Mouse (Mus musculus): ENCODE data around the gene Morf4l2.
"Not testable (repeated sequence)": the region's sequence is repeated elsewhere in the genome, so short reads cannot be mapped to it uniquely, and the experiment has no call there.

The Morf4l2 gene

DNA sequence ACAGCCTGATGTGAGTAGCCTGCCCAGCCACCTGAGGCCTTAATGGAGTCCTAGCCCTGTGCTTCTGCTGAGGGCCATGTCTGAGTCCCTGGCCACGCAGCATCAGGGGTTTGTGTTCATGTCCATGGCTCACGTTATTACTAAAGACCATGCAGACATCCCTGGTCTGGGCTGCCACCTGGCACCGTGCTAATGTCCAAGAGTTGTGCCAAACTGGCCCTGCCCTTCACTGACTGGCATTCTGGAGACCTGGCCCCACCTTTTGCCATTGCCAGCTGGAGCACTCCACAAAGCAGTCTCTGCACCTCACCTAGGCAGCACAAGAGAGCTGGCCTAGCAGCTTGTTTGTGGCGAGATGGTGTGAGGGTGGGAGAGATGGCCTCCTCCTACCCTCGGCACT, 50.3 kb downstream of the Morf4l2 start:
- no peak for DNase-seq (ENCODE audit: low spot score in 2 of 2)

DNA sequence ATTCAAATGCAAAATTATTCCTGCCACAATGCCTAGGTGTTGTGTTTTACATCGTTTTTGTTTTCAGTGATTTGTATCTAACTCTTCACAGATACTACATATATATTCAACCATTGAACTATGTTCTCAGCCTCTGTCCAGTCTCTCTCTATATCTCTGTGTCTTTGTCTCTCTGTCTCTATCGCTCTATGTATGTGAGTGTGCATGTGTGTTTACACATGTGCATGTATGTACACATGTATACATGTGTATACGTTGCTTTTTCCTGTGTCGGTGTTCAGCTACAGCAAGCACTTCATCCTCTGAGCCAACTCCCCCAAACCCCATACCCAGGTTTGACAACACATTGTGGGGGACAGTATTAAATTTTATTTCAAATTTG, 51.2 kb downstream of the Morf4l2 start:
- no peak for DNase-seq (ENCODE audit: low spot score in 2 of 2)

DNA sequence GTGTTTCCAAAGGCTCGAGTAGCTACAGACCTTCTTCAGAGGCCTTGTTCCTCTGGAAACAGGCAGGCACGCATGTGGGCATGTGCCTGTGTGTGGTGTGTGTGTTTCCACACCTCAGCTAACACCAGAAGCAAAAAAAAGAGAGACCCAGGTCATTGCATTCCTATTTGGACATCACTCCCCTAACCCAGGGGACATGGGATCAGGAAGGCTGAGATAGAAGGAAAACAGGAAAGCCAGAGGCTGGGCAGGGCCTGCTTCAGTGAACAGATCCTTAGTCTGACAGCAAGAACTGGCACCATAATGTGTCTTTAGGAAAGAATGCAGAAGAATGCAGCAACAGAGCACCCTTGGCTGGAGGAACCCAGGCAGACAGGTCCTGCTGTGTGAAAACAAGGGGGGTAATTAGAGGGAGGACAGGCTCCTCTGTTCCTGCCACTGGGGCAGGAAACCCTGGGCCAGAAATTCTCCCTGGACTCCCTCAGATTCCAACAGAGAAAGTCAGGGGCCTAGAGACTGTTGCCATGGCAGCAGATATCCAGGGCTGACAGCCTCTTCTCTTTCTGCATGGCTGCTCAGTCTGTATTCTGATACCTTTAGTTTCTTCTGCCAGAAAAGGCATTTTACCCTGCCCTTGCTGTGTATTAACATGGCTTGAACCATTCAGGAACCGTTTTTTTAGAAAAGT, 51.7 kb downstream of the Morf4l2 start:
- DNase-seq (ENCODE audit: low spot score in 2 of 2), result not testable (repeated sequence)
